13 mouse cellular contexts compared by ENCODE assay signal in genomic region chr8:122691018-122691417, GRCm38 (mm10). TPM values are rescaled to one million over a fixed set of nuclear protein-coding genes. Genes with fewer than 3 reads are reported as not detected.
A peak's percentile ranks its signal among the peaks of the same experiment; 100 is the strongest.
DNase-seq lines count a peak whose midpoint lies in the region; ATAC-seq lines count a peak whose summit lies in the region.
"Had no signal": no experiment of that assay in that cellular context is flagged by ENCODE, and none has a peak within 500 bp of the region (broad histone marks: within the 10 kb centered on the region; RNA-seq: fewer than 3 reads in every experiment).

No protein-coding gene starts in this region.

- 0 out of 2 replicates have a peak, but pooled peaks have one; percentile 24 for ATAC-seq in hindbrain, embryonic 13.5 days (ENCODE audit: low FRiP score)
- no peak for ATAC-seq in granulocyte monocyte progenitor cell, adult 5-6 weeks (replicated peaks; ENCODE audit: poor library complexity, severe bottlenecking)

- no peak overlapping the region for H3K27ac ChIP-seq in hindbrain, embryonic 13.5 days
- H3K27ac ChIP-seq in hindbrain, embryonic 10.5 days, result no peak overlapping the region
- H3K27ac ChIP-seq: limb, embryonic 12.5 days had no signal

- no peaks in the 10 kb centered on the region for H3K27me3 ChIP-seq in hindbrain, embryonic 13.5 days
- H3K27me3 ChIP-seq in hindbrain, embryonic 10.5 days (ENCODE audit: insufficient read depth, poor library complexity, severe bottlenecking), result peaks cover 40% of the 10 kb centered on the region

- H3K36me3 ChIP-seq in hindbrain, embryonic 13.5 days, result no peaks in the 10 kb centered on the region
- H3K36me3 ChIP-seq in hindbrain, embryonic 10.5 days, result no peaks in the 10 kb centered on the region
- H3K36me3 ChIP-seq: limb, embryonic 12.5 days had no signal

- H3K4me2 ChIP-seq in hindbrain, embryonic 13.5 days, result no peak overlapping the region
- H3K4me2 ChIP-seq: limb, embryonic 12.5 days had no signal

- H3K4me1 ChIP-seq in hindbrain, embryonic 13.5 days (replicated peaks), result peaks cover 11% of the 10 kb centered on the region; the same call in 1 of the 2 replicates
- peaks cover 31% of the 10 kb centered on the region for H3K4me1 ChIP-seq in hindbrain, embryonic 10.5 days (replicated peaks)
- H3K4me1 ChIP-seq: limb, embryonic 12.5 days had no signal

- peak; percentile 54 to 78 for DNase-seq in adrenal gland, adult (ENCODE audit: inconsistent age in 2 of 2, low spot score in 1 of 2)
- DNase-seq in adrenal gland, adult 8-10 months, result no peak
- no peak for DNase-seq in hindbrain, embryonic 10.5 days (ENCODE audit: low spot score)
- peak; percentile 69 for DNase-seq in testis, postnatal 10 days (ENCODE audit: low spot score)
- no peak for DNase-seq in testis, postnatal 14 days (ENCODE audit: low spot score)
- DNase-seq in spleen, adult 12 weeks (ENCODE audit: low spot score), result no peak
- DNase-seq: kidney, adult 11 months; lung, postnatal 4 days; retina, postnatal 1 day had no signal

- no peaks in the 10 kb centered on the region for H3K9me3 ChIP-seq in hindbrain, embryonic 13.5 days
- H3K9me3 ChIP-seq in hindbrain, embryonic 10.5 days, result no peaks in the 10 kb centered on the region
- H3K9me3 ChIP-seq: limb, embryonic 12.5 days had no signal

- H3K4me3 ChIP-seq in hindbrain, embryonic 13.5 days, result no peak overlapping the region
- no peak overlapping the region for H3K4me3 ChIP-seq in hindbrain, embryonic 10.5 days
- H3K4me3 ChIP-seq: erythroblast, embryonic 14.5 days; limb, embryonic 12.5 days had no signal

- no peak overlapping the region for H3K9ac ChIP-seq in hindbrain, embryonic 13.5 days
- H3K9ac ChIP-seq: limb, embryonic 12.5 days had no signal

- WGBS in hindbrain, embryonic 13.5 days, result 85% methylated on average over 6 of the region's 6 CpGs
- WGBS in hindbrain, embryonic 10.5 days, result 89% methylated on average over 6 of the region's 6 CpGs

RNA-seq across cellular contexts. Expression of gene Cbfa2t3, which starts 7.9 kb away (rescaled TPM):
- 10 to 100 TPM; 10.9 to 21.7 (median 15.3) TPM for total RNA-seq in adrenal gland, adult 8-10 months (2022)
- polyA plus RNA-seq in hindbrain, embryonic 13.5 days (2015; fragmentation: Nextera tagmentation; extraction: Ambion mirVana), result 27.2 and 30.2 TPM in 2 replicates
- 2.2 and 5.4 TPM in 2 replicates for polyA plus RNA-seq in hindbrain, embryonic 10.5 days (2016; fragmentation: Nextera tagmentation; extraction: Ambion mirVana)
- 35.4 and 37.7 TPM in 2 replicates for total RNA-seq in granulocyte monocyte progenitor cell, adult 5-6 weeks (2014; fragmentation: Nextera tagmentation)
- 8.3 and 16.0 TPM in 2 replicates for total RNA-seq in granulocyte monocyte progenitor cell, adult 5-6 weeks (2017)

Comparison
In these comparisons a context has a peak if more than half of its experiments do, and no peak if none do; other contexts are left out.
1. DNase-seq: peak in adrenal gland, adult (2 of 2) and testis, postnatal 10 days (single experiment); none in adrenal gland, adult 8-10 months (single experiment), hindbrain, embryonic 10.5 days (single experiment), testis, postnatal 14 days (single experiment) and spleen, adult 12 weeks (single experiment).